Mouse (Mus musculus) neural tube, embryonic 11.5 days (tissue): ENCODE data around the gene Cyyr1. TPM values are rescaled to one million over a fixed set of nuclear protein-coding genes. Genes with fewer than 3 reads are reported as not detected.

Source experiments
- ATAC-seq: fragments of 200-750 bp; cut with Nextera tagmentation; 2 replicates; pipeline ENCODE4 v1.8.0; 2017; ENCODE audit warnings: moderate number of reproducible peaks, mild to moderate bottlenecking, moderate TSS enrichment, moderate library complexity; ENCODE audit not compliant: insufficient read depth, low FRiP score, low TSS enrichment
- DNase-seq: peaks from one replicate; pipeline ENCODE4 v3.0.0-alpha.2; 2015; ENCODE audit warnings: low spot score
- H3K27ac ChIP-seq: fragments of 300-500 bp; sonication (generic); 2 replicates; pipeline ENCODE4 v1.5.1; 2014; ENCODE audit warnings: low read depth, mild to moderate bottlenecking, low read length
- H3K27me3 ChIP-seq: fragments of 300-500 bp; sonication (generic); 2 replicates; pipeline ENCODE4 v1.6.1; 2014; ENCODE audit warnings: mild to moderate bottlenecking, low read length, mixed read lengths; ENCODE audit not compliant: control insufficient read depth, insufficient read depth
- H3K36me3 ChIP-seq: fragments of 300-500 bp; sonication (generic); 2 replicates; pipeline ENCODE4 v1.6.1; 2014; ENCODE audit warnings: mild to moderate bottlenecking, low read length, moderate library complexity, mixed read lengths; ENCODE audit not compliant: control insufficient read depth, insufficient read depth
- H3K4me1 ChIP-seq: fragments of 300-500 bp; sonication (generic); 2 replicates; pipeline ENCODE4 v1.6.1; 2014; ENCODE audit warnings: low read length, mixed read lengths; ENCODE audit not compliant: control insufficient read depth, insufficient read depth
- H3K4me2 ChIP-seq: fragments of 300-500 bp; sonication (generic); 2 replicates; pipeline ENCODE4 v1.6.1; 2014; ENCODE audit warnings: low read depth, mild to moderate bottlenecking, moderate library complexity
- H3K4me3 ChIP-seq: fragments of 300-500 bp; sonication (generic); 2 replicates; pipeline ENCODE4 v1.5.1; 2014; ENCODE audit warnings: low read depth, low read length
- H3K9ac ChIP-seq: fragments of 300-500 bp; sonication (generic); 2 replicates; pipeline ENCODE4 v1.6.1; 2014; ENCODE audit warnings: mild to moderate bottlenecking, low read length
- H3K9me3 ChIP-seq: fragments of 300-500 bp; sonication (generic); 2 replicates; pipeline ENCODE4 v1.6.1; 2016; ENCODE audit warnings: low read length; ENCODE audit not compliant: control insufficient read depth
- WGBS: fragments of 180-500 bp; shearing (Covaris S2); extraction: QIAGEN DNeasy Blood & Tissue Kit; methylation state at CpG from one replicate; pipeline ENCODE4 v1.1.7; 2014; 5-methylcytosine and 5-hydroxymethylcytosine counted together
- polyA plus RNA-seq: library from polyadenylated mRNA; unstranded; fragments of >200 nt; fragmentation: Nextera tagmentation; extraction: Ambion mirVana; gene quantifications from 2 replicates; pipeline ENCODE4 v1.2.1, GENCODE M21; 2014

Gene Cyyr1
- polyA plus RNA-seq, 1 experiment from 2014 or later: 3.9 TPM

DNA sequence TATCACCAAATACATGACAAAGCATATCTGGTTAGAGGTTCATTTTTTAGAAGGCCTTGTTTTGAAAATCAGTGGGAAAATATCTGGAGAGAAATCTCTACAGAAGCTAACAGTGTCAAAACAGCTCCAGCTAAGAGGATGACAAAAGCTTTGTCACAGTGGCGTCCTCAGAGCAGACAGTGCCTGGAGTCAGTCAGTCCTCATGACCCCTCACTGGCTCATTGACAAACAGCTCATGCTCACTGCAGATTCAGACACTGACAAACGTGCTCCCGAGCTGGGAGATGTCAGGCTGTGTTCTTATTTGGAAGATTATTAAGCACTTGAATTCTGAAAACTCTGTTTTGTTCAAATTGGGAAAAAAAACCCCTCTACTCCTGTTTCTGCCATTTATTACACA is 124.0 kb downstream of the Cyyr1 start:
- no peaks in the 10 kb centered on the region for H3K27me3 ChIP-seq
- peak; percentile 13 for DNase-seq
- WGBS: 44% methylated on average over 3 of the region's 3 CpGs
- H3K27ac ChIP-seq: no peak overlapping the region
- H3K4me1 ChIP-seq: no peaks in the 10 kb centered on the region
- no peak overlapping the region for H3K4me3 ChIP-seq
- no peaks in the 10 kb centered on the region for H3K9me3 ChIP-seq
- H3K4me2 ChIP-seq: no peak overlapping the region
- H3K36me3 ChIP-seq: no peaks in the 10 kb centered on the region
- H3K9ac ChIP-seq: no peak overlapping the region
- ATAC-seq: no peak; the same call in 1 of the 2 replicates

GRCm38 (mm10) chr16:85422889-85423288 is 130.3 kb downstream of the Cyyr1 start:
- DNase-seq: no peak
- Histone ChIP-seq H3K27me3 (no peaks in the 10 kb centered on the region), H3K9ac (no peak overlapping the region), H3K4me3 (no peak overlapping the region), H3K27ac (no peak overlapping the region), H3K36me3 (no peaks in the 10 kb centered on the region), H3K4me2 (no peak overlapping the region), H3K4me1 (no peaks in the 10 kb centered on the region), H3K9me3 (no peaks in the 10 kb centered on the region)
- 83% methylated on average over 2 of the region's 2 CpGs for WGBS
- ATAC-seq: no peak

- Histone ChIP-seq H3K36me3 (no peaks in the 10 kb centered on the region), H3K4me1 (no peaks in the 10 kb centered on the region), H3K9ac (no peak overlapping the region), H3K27me3 (no peaks in the 10 kb centered on the region), H3K27ac (no peak overlapping the region), H3K9me3 (no peaks in the 10 kb centered on the region), H3K4me3 (no peak overlapping the region), H3K4me2 (no peak overlapping the region)
- DNase-seq: no peak
- no peak for ATAC-seq
- WGBS: 90% methylated on average over 3 of the region's 3 CpGs
These were observed 137.8 kb downstream of the Cyyr1 start for GRCm38 (mm10) chr16:85415415-85415814.

- Histone ChIP-seq H3K27me3 (no peaks in the 10 kb centered on the region), H3K9me3 (no peaks in the 10 kb centered on the region), H3K4me1 (no peaks in the 10 kb centered on the region), H3K36me3 (no peaks in the 10 kb centered on the region), H3K4me3 (no peak overlapping the region), H3K9ac (no peak overlapping the region), H3K27ac (no peak overlapping the region), H3K4me2 (no peak overlapping the region)
- ATAC-seq (no peak), DNase-seq (no peak)
- 36% methylated on average over 4 of the region's 4 CpGs for WGBS
These were observed 159.7 kb downstream of the Cyyr1 start for GRCm38 (mm10) chr16:85393430-85393948.

DNA sequence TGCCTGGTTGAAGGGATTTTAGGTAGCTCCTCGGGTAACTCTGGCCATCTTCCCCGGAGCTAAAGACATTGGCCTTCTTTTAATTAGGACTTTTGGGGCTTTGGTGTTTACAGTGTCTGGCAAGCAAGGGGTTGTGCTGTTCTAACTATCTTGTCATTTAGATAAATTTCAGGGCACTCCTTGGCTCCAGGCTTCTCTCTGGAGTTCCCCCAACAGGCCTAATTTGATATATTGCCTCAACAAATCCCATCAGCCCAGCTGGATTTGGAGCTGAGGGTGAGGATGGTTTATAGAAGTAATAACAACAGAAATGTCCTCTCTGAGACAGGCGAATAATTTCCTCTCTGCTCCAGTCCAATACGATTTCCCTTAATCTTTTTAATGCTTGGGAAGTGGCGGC is 166.4 kb downstream of the Cyyr1 start:
- Histone ChIP-seq H3K4me1 (no peaks in the 10 kb centered on the region; the same call in 1 of the 2 replicates), H3K36me3 (no peaks in the 10 kb centered on the region), H3K27me3 (no peaks in the 10 kb centered on the region), H3K9me3 (no peaks in the 10 kb centered on the region), H3K27ac (no peak overlapping the region), H3K4me2 (no peak overlapping the region), H3K9ac (no peak overlapping the region), H3K4me3 (no peak overlapping the region)
- DNase-seq (peak; percentile 19), ATAC-seq (0 out of 2 replicates have a peak, but pooled peaks have one; percentile 17)
- 44% methylated on average over 5 of the region's 5 CpGs for WGBS

Other genes with a start within 250 kb of the Cyyr1 start
- gene Adamts1, start 249.7 kb upstream of the Cyyr1 start, polyA plus RNA-seq: 13.9 and 14.2 TPM in 2 replicates